Mouse (Mus musculus): Measurements from ENCODE around the gene Anapc15. TPM values are rescaled to one million over a fixed set of nuclear protein-coding genes. Genes with fewer than 3 reads are reported as not detected.

Gene Anapc15
- total RNA-seq, 2 experiments from 2014 or later, result 29.5 to 32.7 TPM

DNA sequence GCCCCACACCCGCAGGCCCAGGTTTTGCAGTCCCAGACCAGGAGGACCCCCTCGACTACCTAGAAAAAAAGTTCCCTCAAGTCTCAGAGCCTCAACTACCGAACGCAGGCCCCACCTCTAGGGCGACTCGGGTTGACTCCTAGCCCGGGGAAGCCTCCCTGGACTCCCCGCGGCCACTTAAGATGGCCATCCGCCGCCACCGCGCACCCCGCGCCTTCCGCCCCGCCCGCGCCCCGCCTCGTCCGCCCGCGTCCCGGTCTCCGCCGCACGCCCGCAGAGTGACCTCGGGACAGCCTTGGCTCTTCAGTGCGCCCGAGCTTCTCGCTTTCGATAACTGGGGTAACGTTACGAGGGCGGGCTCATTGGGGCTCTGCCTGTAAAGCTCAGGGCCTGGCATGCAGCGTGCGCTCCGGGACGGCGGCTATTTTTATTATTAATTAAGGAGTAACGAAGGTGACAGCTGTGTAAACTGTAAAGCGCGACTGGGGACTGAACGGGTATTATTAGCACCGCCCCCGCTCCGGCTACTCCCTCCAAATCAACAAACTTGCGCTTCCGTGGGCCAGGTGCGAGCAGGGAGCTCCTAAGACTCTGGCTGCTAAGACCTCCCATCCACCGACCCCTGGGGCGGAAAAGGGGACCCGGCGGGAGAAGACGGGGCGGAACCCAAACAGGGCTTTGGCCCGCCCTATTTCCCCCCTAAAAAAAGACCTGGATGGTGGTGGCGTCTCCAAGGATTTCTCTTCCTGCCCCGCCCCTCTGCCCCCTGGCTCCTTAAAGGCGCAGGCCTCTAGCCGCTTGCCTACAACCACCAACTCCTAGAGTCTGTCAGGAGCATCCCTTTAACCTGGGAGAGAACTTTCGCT lies 25.7 kb upstream of the Anapc15 start, which contains the start of gene Inppl1:
Gene Inppl1, minus strand, starts transcription at position 624 of the 866 bp plus-strand sequence.
- intact Hi-C loops (cut with DNase I), result loop anchor here (5.0 kb wide), 1 partner anchor 161 kb away; no protein-coding TSS in a partner anchor
- DNase-seq (ENCODE audit: low spot score in 2 of 2), result peak; percentile 57 to 67

DNA sequence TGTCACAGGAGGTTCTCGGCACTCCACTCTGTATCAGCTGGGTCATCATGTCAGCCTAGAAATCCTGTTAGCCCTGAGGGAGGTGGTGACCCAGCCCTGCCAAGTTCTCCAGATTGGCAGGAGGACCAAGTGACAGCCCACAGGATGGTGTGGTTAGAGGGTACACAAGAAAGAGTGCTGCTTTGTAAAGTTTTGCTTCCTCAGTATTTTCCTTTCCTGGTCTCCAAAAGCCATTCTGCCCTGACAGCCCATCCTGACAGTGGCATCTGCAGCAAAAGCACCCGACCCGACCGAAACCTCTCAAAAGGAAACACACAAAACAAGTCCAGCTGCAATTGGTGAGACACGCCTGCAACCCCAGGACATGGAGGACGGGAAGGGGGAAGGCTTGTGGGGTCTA lies 19.3 kb upstream of the Anapc15 start:
- intact Hi-C loops (cut with DNase I), result no loop called here
- no peak for DNase-seq (ENCODE audit: low spot score in 2 of 2)

DNA sequence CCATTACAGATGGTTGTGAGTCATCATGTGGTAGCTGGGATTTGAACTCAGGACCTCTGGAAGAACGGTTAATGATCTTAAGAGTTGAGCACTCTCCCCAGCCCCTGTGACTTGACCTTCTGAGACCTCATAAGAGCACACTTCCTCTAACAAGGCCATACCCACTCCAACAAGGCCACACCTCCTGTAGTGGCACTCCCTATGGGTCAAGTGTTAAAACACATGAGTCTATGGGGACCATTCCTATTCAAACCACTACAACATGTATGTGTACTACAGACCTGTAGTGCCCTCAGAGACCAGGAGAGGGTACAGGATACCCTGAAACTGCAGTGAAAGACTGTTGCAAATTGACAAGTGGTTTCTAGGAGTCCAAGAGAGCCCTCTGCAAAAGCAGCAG lies 15.6 kb upstream of the Anapc15 start:
- DNase-seq (ENCODE audit: low spot score in 2 of 2), result no peak
- intact Hi-C loops (cut with DNase I), result no loop called here

- intact Hi-C loops (cut with DNase I), result no loop called here
Measured at GRCm38 (mm10) chr7:101851689-101852088, 11.8 kb upstream of the Anapc15 start.

DNA sequence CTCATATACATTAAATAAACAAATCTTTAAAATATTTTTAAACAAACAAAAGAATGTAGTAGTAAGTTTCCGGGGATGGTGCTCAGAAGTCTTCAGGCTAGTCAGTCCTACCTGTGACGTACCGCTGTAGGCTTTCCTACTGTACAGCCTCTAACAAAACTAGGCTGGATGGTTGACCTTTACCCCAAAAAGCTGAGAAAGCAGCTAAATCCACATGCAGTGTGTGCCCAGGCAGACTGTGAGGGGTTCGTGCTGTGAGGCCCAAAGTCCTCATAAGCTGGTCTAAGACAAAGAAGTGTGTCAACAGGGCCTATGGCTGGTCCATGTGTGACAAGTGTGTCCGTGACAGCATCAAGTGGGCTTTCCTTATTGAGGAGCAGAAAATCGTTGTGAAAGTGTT lies 10.7 kb upstream of the Anapc15 start:
- DNase-seq (ENCODE audit: low spot score in 2 of 2), result no peak

More at GRCm38 (mm10) chr7:101851689-101852088, 11.8 kb upstream of the Anapc15 start:
- no peak for DNase-seq (ENCODE audit: low spot score in 2 of 2)

DNA sequence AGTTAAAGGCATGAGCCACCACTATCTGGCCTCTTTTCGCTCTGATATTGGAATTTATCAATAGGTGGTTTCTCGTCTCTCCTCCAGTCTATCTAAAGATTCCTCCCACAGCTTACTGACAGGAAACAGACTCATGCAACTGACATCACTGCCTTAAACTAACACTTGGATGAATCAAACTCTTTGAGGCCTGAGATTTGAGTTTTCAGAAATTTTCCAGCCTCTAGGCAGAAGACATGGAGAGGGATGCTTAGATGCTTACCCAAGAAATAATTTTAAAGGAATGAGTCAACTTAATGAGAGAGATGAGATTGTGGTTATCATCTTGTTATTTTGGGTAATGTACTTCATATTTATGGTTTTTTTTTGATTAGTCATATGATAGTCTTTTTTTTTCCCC lies 9.7 kb upstream of the Anapc15 start:
- DNase-seq (ENCODE audit: low spot score in 2 of 2), result no peak
- intact Hi-C loops (cut with DNase I), result no loop called here

More for the DNA sequence above, 10.7 kb upstream of the Anapc15 start:
- intact Hi-C loops (cut with DNase I), result no loop called here

DNA sequence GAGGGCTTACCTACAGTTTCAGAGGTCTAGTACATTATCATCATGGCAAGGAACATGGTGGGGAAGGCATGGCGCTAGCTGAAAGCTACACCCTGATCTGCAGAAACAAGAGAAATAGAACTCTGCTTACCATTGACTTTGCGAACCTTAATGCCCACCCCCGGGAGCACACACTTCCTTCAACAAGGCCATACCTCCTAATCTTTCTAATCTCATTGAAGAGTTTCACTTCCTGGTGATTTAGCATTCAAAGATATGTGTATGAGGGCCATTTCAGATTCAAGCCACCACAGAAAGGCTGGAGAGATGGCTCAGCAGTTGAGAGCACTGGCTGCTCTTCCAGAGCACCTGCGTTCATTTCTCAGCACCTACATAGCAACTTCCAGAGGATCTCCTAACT lies 6.4 kb upstream of the Anapc15 start, which contains the start of gene Folr2:
Gene Folr2, minus strand, starts transcription at position 101 of the 400 bp plus-strand sequence.
- intact Hi-C loops (cut with DNase I), result no loop called here
- no peak for DNase-seq (ENCODE audit: low spot score in 2 of 2)

DNA sequence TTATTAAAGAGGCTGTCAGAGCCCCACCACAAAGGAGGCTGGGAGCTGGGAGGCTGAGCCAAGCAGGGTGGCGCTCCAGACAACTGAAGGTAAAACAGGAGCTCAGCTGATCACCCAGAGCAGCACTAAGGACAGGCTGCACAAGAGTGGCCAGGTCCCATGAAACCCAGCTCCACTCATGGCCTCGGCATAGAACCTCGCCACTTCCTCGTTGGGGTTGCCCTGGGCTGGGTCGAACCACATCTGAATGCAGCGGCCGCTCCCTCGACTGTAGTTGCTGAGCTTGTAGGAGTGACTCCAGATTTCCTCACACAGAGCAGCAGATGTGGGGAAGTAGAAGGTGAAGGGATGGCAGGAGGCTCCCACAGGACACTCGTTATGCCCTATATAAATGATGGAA lies 5.2 kb upstream of the Anapc15 start:
- intact Hi-C loops (cut with DNase I), result no loop called here
- peak in 1 of 2 experiments; percentile 7 for DNase-seq (ENCODE audit: low spot score in 2 of 2)

- intact Hi-C loops (cut with DNase I), result no loop called here
- DNase-seq (ENCODE audit: low spot score in 2 of 2), result no peak
Measured at GRCm38 (mm10) chr7:101860978-101861377, 2.5 kb upstream of the Anapc15 start.

GRCm38 (mm10) chr7:101862291-101862690 lies 1.2 kb upstream of the Anapc15 start:
- DNase-seq (ENCODE audit: low spot score in 2 of 2), result no peak
- intact Hi-C loops (cut with DNase I), result no loop called here

DNA sequence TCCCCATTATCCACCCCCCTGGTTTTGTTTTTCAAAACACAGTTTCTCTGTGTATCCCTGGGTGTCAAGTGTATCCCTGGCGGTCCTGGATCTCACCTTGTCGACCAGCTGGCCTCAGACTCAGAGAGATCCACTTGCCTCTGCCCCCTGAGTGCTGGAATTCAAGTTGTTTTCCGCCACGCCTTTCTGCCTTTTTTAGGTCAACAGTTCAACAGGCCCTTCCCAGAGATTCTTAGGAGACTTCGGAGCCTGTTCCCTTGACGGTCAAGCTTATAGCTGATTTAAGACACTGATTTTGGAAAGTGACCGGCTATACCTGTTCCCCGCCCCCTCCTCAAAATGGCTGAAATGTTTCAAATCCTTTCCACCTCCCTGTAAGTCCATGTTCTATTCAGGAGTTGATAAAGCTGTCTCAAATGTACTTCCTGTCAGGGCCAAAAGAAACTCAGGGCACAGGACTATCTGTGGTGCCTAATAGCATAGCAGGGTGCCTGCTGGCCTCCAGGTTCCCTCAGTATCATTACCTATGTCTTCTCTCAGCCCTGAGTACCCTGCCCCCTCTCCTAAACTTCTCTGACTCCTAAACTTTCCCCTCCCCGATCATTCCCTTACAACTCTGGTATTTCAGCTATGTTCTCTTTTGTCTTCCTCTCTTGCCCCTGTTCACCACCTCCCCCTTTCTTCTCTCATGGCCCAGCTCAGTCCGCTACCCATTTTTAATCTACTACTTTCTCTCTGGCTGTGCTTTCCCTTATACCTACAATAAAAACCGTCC lies 3.2 kb downstream of the Anapc15 start:
- intact Hi-C loops (cut with DNase I), result no loop called here
- no peak for DNase-seq (ENCODE audit: low spot score in 2 of 2)

GRCm38 (mm10) chr7:101867482-101867881 lies 4.0 kb downstream of the Anapc15 start:
- intact Hi-C loops (cut with DNase I), result no loop called here
- no peak for DNase-seq (ENCODE audit: low spot score in 2 of 2)

GRCm38 (mm10) chr7:101868241-101869162 lies 5.0 kb downstream of the Anapc15 start:
- no peak for DNase-seq (ENCODE audit: low spot score in 2 of 2)
- intact Hi-C loops (cut with DNase I), result no loop called here

- DNase-seq (ENCODE audit: low spot score in 2 of 2), result no peak
- intact Hi-C loops (cut with DNase I), result no loop called here
Measured at GRCm38 (mm10) chr7:101869163-101869500, 5.6 kb downstream of the Anapc15 start.

DNA sequence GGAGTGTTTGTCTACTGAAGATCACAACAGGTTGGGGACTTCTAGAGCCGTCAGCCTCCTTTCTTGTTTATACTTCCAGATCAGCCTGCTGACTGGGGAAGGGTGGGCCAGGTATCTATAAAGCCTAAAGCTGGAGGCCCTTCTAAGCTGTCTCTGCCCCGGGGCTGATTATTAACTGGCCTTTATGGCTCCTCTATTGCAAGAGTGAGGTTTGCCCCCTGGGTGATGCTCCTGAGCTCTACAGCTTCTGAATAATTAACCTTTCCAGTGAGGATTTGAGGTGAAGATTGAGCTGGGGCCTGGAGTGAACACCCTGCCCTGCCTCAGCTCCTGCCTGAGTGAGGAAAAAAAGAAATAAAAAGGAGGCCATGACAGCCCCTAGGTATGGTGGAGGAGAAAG lies 7.1 kb downstream of the Anapc15 start, which contains the start of gene Folr1:
Gene Folr1, minus strand, starts transcription at position 160 of the 400 bp plus-strand sequence.
- DNase-seq (ENCODE audit: low spot score in 2 of 2), result no peak
- intact Hi-C loops (cut with DNase I), result no loop called here

DNA sequence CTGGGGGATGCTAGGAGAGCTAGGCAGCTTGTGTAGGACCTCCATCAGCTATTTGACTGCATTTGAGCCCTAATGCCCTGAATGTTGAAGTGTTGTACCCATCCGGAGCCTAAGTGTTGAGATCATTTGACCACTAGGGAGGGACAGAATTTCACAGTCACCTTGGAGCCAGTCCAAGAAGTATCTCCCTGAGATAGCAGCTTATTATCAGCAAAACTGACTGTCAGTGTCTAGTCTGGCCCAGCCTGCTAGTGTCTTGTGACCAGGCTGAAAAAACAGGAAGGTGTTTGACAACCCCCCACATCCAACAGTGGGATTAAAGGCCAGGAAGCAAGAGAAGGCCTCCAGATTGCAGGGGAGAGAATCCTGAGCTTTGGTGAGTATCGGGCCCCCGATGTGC lies 7.8 kb downstream of the Anapc15 start:
- DNase-seq (ENCODE audit: low spot score in 2 of 2), result no peak
- intact Hi-C loops (cut with DNase I), result no loop called here

GRCm38 (mm10) chr7:101875978-101876377 lies 12.5 kb downstream of the Anapc15 start:
- no peak for DNase-seq (ENCODE audit: low spot score in 2 of 2)
- intact Hi-C loops (cut with DNase I), result no loop called here

DNA sequence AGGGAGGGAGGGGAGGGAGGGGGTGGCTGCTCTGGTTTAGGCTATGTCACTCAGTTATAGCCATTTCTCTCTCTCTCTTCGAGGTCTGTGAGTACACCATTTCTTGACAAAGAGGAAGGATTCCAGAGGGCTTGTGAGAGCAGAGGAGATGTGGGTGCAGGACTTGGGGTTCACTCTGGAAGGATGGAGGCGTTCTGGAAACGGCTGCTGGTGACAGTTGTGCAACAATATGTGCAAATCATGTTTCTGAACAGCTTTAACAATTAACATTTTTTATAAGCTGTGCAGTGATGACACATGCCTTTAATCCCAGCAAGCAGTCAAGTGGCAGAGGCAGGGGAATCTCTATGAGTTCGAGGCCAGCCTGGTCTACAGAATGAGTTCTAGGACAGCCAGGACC lies 17.3 kb downstream of the Anapc15 start:
- intact Hi-C loops (cut with DNase I), result no loop called here
- DNase-seq (ENCODE audit: low spot score in 2 of 2), result no peak

- intact Hi-C loops (cut with DNase I), result no loop called here
- no peak for DNase-seq (ENCODE audit: low spot score in 2 of 2)
Measured at GRCm38 (mm10) chr7:101882413-101883154, 19.1 kb downstream of the Anapc15 start.

Data from left cerebral cortex, postnatal 14 days (tissue).